Mouse (Mus musculus): Measurements from ENCODE around the gene Gm3404. TPM values are rescaled to one million over a fixed set of nuclear protein-coding genes. Genes with fewer than 3 reads are reported as not detected.
"Not testable (repeated sequence)": the region's sequence is repeated elsewhere in the genome, so short reads cannot be mapped to it uniquely, and the experiment has no call there.

Gene Gm3404
- polyA plus RNA-seq (2015; fragmentation: Nextera tagmentation; extraction: Ambion mirVana), result not detected in 2 replicates

- ATAC-seq; H3K9me3 ChIP-seq (ENCODE audit: control insufficient read depth, low read length); H3K4me2 ChIP-seq (ENCODE audit: low read length); H3K27me3 ChIP-seq (replicated peaks; ENCODE audit: control insufficient read depth, insufficient read depth, low read length); H3K36me3 ChIP-seq (ENCODE audit: control insufficient read depth, insufficient read depth, low read length); H3K9ac ChIP-seq (ENCODE audit: low read depth, low read length); H3K27ac ChIP-seq (ENCODE audit: low read depth, low read length); H3K4me3 ChIP-seq (ENCODE audit: low read length); H3K4me1 ChIP-seq (ENCODE audit: control insufficient read depth, insufficient read depth, low read depth, low read length): not testable (repeated sequence)
- WGBS, result no CpG with 5 or more reads among the region's 3 CpGs
These were observed at the start of gene Gm3404 for GRCm38 (mm10) chr5:146525501-146525900. TSS of gene Gm3404 (plus strand) at chr5:146525801.

- H3K4me2 ChIP-seq (ENCODE audit: low read length); H3K9ac ChIP-seq (ENCODE audit: low read depth, low read length); H3K4me1 ChIP-seq (ENCODE audit: control insufficient read depth, insufficient read depth, low read depth, low read length); H3K27ac ChIP-seq (ENCODE audit: low read depth, low read length); H3K27me3 ChIP-seq (replicated peaks; ENCODE audit: control insufficient read depth, insufficient read depth, low read length); ATAC-seq; H3K36me3 ChIP-seq (ENCODE audit: control insufficient read depth, insufficient read depth, low read length); H3K9me3 ChIP-seq (ENCODE audit: control insufficient read depth, low read length); H3K4me3 ChIP-seq (ENCODE audit: low read length): not testable (repeated sequence)
- 8% methylated on average over 4 of the region's 4 CpGs for WGBS
These were observed 46.0 kb upstream of the Gm3404 start for GRCm38 (mm10) chr5:146479564-146479963.

- H3K9ac ChIP-seq (ENCODE audit: low read depth, low read length); H3K36me3 ChIP-seq (ENCODE audit: control insufficient read depth, insufficient read depth, low read length); H3K4me3 ChIP-seq (ENCODE audit: low read length); H3K27me3 ChIP-seq (replicated peaks; ENCODE audit: control insufficient read depth, insufficient read depth, low read length); H3K27ac ChIP-seq (ENCODE audit: low read depth, low read length); H3K9me3 ChIP-seq (ENCODE audit: control insufficient read depth, low read length); H3K4me2 ChIP-seq (ENCODE audit: low read length); H3K4me1 ChIP-seq (ENCODE audit: control insufficient read depth, insufficient read depth, low read depth, low read length); ATAC-seq: not testable (repeated sequence)
- WGBS, result no CpG with 5 or more reads among the region's 3 CpGs
These were observed 43.9 kb upstream of the Gm3404 start, which contains the start of gene Gm6408 for GRCm38 (mm10) chr5:146481665-146482064. TSS of gene Gm6408 (plus strand) at chr5:146481965.

- not testable (repeated sequence) for H3K36me3 ChIP-seq (ENCODE audit: control insufficient read depth, insufficient read depth, low read length); H3K4me1 ChIP-seq (ENCODE audit: control insufficient read depth, insufficient read depth, low read depth, low read length); H3K9me3 ChIP-seq (ENCODE audit: control insufficient read depth, low read length); H3K27ac ChIP-seq (ENCODE audit: low read depth, low read length); ATAC-seq; H3K4me3 ChIP-seq (ENCODE audit: low read length); H3K4me2 ChIP-seq (ENCODE audit: low read length); H3K27me3 ChIP-seq (replicated peaks; ENCODE audit: control insufficient read depth, insufficient read depth, low read length); H3K9ac ChIP-seq (ENCODE audit: low read depth, low read length)
- WGBS, result 13% methylated on average over 3 of the region's 4 CpGs
These were observed 36.6 kb upstream of the Gm3404 start for GRCm38 (mm10) chr5:146488959-146489358.

GRCm38 (mm10) chr5:146491063-146491462 is 34.5 kb upstream of the Gm3404 start, which contains the start of gene Gm6370:
TSS of gene Gm6370 (plus strand) at chr5:146491363.
- H3K4me1 ChIP-seq (ENCODE audit: control insufficient read depth, insufficient read depth, low read depth, low read length); ATAC-seq; H3K27ac ChIP-seq (ENCODE audit: low read depth, low read length); H3K4me2 ChIP-seq (ENCODE audit: low read length); H3K9me3 ChIP-seq (ENCODE audit: control insufficient read depth, low read length); H3K4me3 ChIP-seq (ENCODE audit: low read length); H3K9ac ChIP-seq (ENCODE audit: low read depth, low read length); H3K36me3 ChIP-seq (ENCODE audit: control insufficient read depth, insufficient read depth, low read length); H3K27me3 ChIP-seq (replicated peaks; ENCODE audit: control insufficient read depth, insufficient read depth, low read length): not testable (repeated sequence)
- no CpG with 5 or more reads among the region's 5 CpGs for WGBS

- not testable (repeated sequence) for H3K4me3 ChIP-seq (ENCODE audit: low read length); H3K4me1 ChIP-seq (ENCODE audit: control insufficient read depth, insufficient read depth, low read depth, low read length); H3K9ac ChIP-seq (ENCODE audit: low read depth, low read length); H3K4me2 ChIP-seq (ENCODE audit: low read length); H3K27ac ChIP-seq (ENCODE audit: low read depth, low read length); H3K36me3 ChIP-seq (ENCODE audit: control insufficient read depth, insufficient read depth, low read length); ATAC-seq; H3K27me3 ChIP-seq (replicated peaks; ENCODE audit: control insufficient read depth, insufficient read depth, low read length); H3K9me3 ChIP-seq (ENCODE audit: control insufficient read depth, low read length)
- no CpG with 5 or more reads among the region's 5 CpGs for WGBS
These were observed 23.5 kb upstream of the Gm3404 start, which contains the start of gene 4930449I24Rik for GRCm38 (mm10) chr5:146502099-146502498. TSS of gene 4930449I24Rik (plus strand) at chr5:146502399.

- not testable (repeated sequence) for H3K27ac ChIP-seq (ENCODE audit: low read depth, low read length); H3K36me3 ChIP-seq (ENCODE audit: control insufficient read depth, insufficient read depth, low read length); H3K4me3 ChIP-seq (ENCODE audit: low read length); H3K4me1 ChIP-seq (ENCODE audit: control insufficient read depth, insufficient read depth, low read depth, low read length); ATAC-seq; H3K9me3 ChIP-seq (ENCODE audit: control insufficient read depth, low read length); H3K27me3 ChIP-seq (replicated peaks; ENCODE audit: control insufficient read depth, insufficient read depth, low read length); H3K9ac ChIP-seq (ENCODE audit: low read depth, low read length); H3K4me2 ChIP-seq (ENCODE audit: low read length)
- no CpG with 5 or more reads among the region's 5 CpGs for WGBS
These were observed 11.8 kb upstream of the Gm3404 start, which contains the start of gene Gm3402 for GRCm38 (mm10) chr5:146513823-146514222. TSS of gene Gm3402 (plus strand) at chr5:146514123.

GRCm38 (mm10) chr5:146537347-146537746 is 11.7 kb downstream of the Gm3404 start, which contains the start of gene Gm3409:
TSS of gene Gm3409 (plus strand) at chr5:146537647.
- not testable (repeated sequence) for H3K27me3 ChIP-seq (replicated peaks; ENCODE audit: control insufficient read depth, insufficient read depth, low read length); H3K4me1 ChIP-seq (ENCODE audit: control insufficient read depth, insufficient read depth, low read depth, low read length); ATAC-seq; H3K4me2 ChIP-seq (ENCODE audit: low read length); H3K36me3 ChIP-seq (ENCODE audit: control insufficient read depth, insufficient read depth, low read length); H3K9ac ChIP-seq (ENCODE audit: low read depth, low read length); H3K9me3 ChIP-seq (ENCODE audit: control insufficient read depth, low read length); H3K27ac ChIP-seq (ENCODE audit: low read depth, low read length); H3K4me3 ChIP-seq (ENCODE audit: low read length)
- 91% methylated on average over 3 of the region's 3 CpGs for WGBS

- WGBS, result no CpG with 5 or more reads among the region's 3 CpGs
- not testable (repeated sequence) for H3K9ac ChIP-seq (ENCODE audit: low read depth, low read length); H3K4me1 ChIP-seq (ENCODE audit: control insufficient read depth, insufficient read depth, low read depth, low read length); H3K4me2 ChIP-seq (ENCODE audit: low read length); ATAC-seq; H3K27me3 ChIP-seq (replicated peaks; ENCODE audit: control insufficient read depth, insufficient read depth, low read length); H3K4me3 ChIP-seq (ENCODE audit: low read length); H3K27ac ChIP-seq (ENCODE audit: low read depth, low read length); H3K9me3 ChIP-seq (ENCODE audit: control insufficient read depth, low read length); H3K36me3 ChIP-seq (ENCODE audit: control insufficient read depth, insufficient read depth, low read length)
These were observed 30.2 kb downstream of the Gm3404 start, which contains the start of gene Gm3415 for GRCm38 (mm10) chr5:146555836-146556235. TSS of gene Gm3415 (plus strand) at chr5:146556136.

- H3K4me1 ChIP-seq (ENCODE audit: control insufficient read depth, insufficient read depth, low read depth, low read length), result no peaks in the 10 kb centered on the region
- no peaks in the 10 kb centered on the region for H3K36me3 ChIP-seq (ENCODE audit: control insufficient read depth, insufficient read depth, low read length)
- no peak overlapping the region for H3K27ac ChIP-seq (ENCODE audit: low read depth, low read length)
- WGBS, result 74% methylated on average over 1 of the region's 1 CpGs
- H3K4me3 ChIP-seq (ENCODE audit: low read length), result no peak overlapping the region
- no peaks in the 10 kb centered on the region for H3K27me3 ChIP-seq (replicated peaks; ENCODE audit: control insufficient read depth, insufficient read depth, low read length)
- H3K4me2 ChIP-seq (ENCODE audit: low read length), result no peak overlapping the region
- no peak overlapping the region for H3K9ac ChIP-seq (ENCODE audit: low read depth, low read length)
- ATAC-seq, result no peak
- no peaks in the 10 kb centered on the region for H3K9me3 ChIP-seq (ENCODE audit: control insufficient read depth, low read length)
These were observed 38.7 kb downstream of the Gm3404 start for GRCm38 (mm10) chr5:146564259-146564658.
